Mouse (Mus musculus): ENCODE measurements around the gene B3galt4.

GRCm38 (mm10) chr17:33911052-33911812 is 40.1 kb downstream of the B3galt4 start:
- TF ChIP-seq POLR2A (IDR thresholded peaks at IDR 0.05; ENCODE audit: insufficient read depth, low read length) (no peak), CTCF (IDR thresholded peaks at IDR 0.05; ENCODE audit: low read depth, low read length) (no peak), EP300 (IDR thresholded peaks at IDR 0.05; ENCODE audit: insufficient read depth, low read depth, low read length) (no peak)

All from ES-Bruce4 (cell line).